Mouse (Mus musculus): Measurements from ENCODE around the gene Ackr2.

Gene Ackr2

DNA sequence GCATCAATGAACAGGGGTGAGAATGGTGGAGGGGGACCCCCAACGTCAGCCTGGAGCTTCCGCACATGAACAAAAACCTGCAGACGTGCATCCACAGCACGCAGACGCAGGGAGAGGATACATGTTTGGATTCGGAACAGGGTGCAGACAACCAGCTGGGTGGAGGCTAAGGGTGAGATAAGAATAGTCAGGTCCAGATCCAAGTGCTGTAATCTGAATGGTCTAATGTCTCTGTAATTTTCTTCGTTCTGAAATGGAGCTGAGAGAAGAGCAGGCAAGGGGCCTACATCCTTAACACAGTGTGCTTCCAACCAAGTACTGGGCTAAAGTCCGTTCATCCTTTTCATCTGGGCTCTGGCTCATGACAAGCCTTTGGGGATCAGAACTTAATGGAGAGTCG is 6.9 kb upstream of the Ackr2 start:
- no peak for DNase-seq (ENCODE audit: low read depth, low spot score)

GRCm38 (mm10) chr9:121892057-121892687 is 6.0 kb upstream of the Ackr2 start:
- no peak for DNase-seq (ENCODE audit: low read depth, low spot score)

- DNase-seq (ENCODE audit: low read depth, low spot score), result no peak
Measured at GRCm38 (mm10) chr9:121894447-121894846, 3.7 kb upstream of the Ackr2 start.

DNA sequence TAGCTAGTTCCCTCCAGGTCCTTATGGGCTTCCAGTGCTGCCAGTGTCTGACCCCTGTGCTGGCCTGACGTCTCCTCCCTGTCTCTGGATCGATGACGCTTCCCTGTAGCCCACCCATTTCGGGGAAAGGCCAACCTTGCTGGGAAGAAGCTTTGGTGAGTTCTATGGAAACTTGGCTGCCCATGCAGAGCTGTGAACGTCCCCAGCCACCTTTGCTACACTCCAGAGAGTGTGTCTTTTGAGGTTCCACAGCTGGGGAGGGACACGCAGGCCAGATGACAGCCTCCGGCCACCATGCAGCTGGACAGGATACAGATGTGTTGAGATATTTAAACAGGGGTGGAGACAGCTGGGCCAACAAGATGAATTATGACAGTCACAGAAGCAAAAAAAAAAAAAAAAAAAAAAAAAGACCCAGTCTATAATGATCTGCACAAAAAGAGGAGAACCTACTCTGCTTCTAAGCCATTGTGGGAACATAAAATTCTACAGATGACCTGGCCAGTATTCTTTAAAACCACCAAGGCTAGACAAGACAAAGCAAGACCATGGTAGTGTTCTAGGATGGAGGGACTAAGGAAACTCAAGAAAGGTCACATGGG is 2.7 kb upstream of the Ackr2 start:
- DNase-seq (ENCODE audit: low read depth, low spot score), result no peak

DNA sequence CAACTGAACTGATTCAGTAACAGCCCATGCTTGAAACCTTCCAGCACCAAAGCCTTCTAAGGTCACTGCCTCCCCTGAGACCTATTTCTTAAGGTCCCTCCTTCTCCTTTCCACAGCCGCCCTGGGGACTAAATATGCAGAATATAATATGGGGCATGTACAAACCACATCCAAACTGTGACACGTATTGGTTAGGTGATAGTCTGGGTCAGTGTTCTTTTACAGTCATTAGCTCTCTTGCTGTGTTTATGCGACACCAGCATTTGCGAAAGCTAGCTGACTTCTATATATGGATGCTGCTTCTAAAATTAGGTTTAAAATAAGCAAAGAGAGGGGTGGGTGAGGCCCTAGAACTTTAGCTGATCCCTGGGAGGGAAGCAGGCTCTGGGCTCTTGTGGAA is 1.3 kb upstream of the Ackr2 start:
- no peak for DNase-seq (ENCODE audit: low read depth, low spot score)

- no peak for DNase-seq (ENCODE audit: low read depth, low spot score)
Measured at GRCm38 (mm10) chr9:121899306-121899705, 1.2 kb downstream of the Ackr2 start.

DNA sequence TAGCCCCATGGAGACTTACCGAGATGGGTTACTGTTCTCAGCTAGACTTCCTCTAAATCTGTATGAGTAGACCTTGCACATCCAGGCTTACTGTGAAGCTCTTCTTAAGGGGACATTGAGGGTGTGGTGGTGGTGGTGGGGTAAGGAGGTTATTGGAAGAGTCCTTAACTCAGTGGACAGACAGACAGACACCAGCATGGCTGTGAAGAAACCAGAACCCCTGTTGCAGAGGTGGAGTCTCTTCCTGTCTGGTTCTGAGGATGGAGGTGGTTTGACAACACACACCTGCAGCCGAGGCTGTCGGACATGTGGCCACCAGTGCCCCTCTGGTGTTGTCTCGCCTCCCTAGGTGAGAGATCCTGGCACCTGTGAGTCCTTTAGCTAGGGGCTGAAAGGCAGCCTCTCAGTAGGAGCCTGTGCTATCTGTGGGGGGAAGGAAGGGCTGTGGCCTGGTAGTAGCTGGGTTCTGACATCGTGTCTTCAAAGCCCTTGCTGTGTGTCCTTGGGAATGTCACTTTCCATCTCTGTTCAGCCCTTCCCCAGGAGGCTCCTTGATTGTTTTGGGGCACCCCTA is 2.2 kb downstream of the Ackr2 start:
- no peak for DNase-seq (ENCODE audit: low read depth, low spot score)

GRCm38 (mm10) chr9:121901710-121902700 is 3.9 kb downstream of the Ackr2 start:
- no peak for DNase-seq (ENCODE audit: low read depth, low spot score)

DNA sequence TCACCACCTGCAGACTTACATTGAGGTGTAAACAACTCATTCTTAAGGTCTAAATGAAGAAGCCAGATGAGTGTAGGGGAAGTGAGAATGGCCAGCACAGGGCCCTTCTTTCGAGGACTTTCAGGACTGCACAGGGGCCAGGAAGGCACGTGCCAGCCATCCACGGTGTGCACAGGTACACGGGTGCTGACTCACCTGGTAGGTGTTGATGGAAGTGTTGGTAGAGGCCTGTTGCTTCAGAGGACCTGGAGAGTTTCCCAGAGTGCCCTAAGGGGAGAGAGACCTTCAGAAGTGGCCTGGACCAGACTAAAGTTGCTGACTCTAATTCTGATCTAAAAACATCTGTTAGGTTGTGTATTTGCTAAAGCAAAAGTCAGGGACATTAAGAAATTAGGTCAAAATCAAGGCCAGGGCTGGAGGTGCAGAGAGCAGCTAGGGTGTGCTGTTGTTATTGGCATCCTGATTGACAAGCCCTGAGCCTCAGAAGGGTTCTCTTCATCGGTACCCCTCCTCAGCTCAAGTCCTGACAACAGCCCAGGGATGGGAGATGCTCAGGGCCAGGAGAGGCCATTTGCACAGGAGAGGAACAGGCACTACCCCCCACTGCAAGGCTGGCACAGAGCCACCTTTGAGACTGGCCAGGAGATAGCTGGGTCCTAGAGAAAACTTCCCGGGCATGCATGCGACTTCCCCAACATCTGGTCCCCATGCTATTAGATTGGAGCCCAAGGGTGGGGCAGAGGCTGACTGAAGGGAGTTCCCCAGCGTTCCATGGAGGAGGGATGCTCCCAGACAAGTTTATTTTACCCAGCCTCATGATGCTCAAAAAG is 5.5 kb downstream of the Ackr2 start:
- DNase-seq (ENCODE audit: low read depth, low spot score), result no peak

DNA sequence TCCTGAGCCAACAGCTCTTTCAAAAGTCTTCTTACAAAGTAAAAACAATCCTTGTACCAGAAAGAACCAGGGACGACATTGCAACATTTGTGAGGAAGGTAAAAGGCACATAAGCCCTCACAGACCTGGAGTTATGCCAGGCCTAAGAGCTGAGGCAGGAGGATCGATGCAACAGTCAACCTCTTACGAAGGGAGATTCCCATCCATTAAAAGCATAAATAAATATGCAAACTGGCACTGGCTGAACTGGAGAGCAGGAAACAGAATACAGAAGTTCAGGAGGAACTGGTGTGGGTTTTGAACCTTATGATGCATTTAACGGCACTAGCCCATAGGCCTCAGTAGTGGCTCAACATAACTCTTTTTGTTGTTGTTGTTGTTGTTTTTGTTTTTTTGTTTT is 6.2 kb downstream of the Ackr2 start:
- DNase-seq (ENCODE audit: low read depth, low spot score), result no peak

DNA sequence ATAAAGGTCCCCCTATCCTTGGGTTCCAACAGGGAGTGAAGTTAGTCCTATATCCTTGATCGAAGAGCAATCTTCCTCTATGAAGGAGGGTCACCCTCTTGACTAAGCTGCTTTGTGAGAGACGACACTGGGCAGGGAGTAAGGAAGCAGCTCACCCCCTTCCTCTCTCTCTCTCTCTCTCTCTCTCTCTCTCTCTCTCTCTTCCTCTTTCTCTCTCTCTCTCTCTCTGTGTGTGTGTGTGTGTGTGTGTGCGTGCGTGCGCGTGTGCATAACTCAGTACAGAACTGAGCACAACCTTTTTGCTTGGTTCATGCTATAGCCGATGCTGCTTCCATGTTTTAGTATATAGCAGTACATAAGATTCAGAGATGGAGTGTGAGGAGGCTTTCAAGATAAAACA is 6.8 kb downstream of the Ackr2 start:
- no peak for DNase-seq (ENCODE audit: low read depth, low spot score)

GRCm38 (mm10) chr9:121905556-121906185 is 7.5 kb downstream of the Ackr2 start:
- DNase-seq (ENCODE audit: low read depth, low spot score), result no peak

GRCm38 (mm10) chr9:121906456-121906855 is 8.3 kb downstream of the Ackr2 start:
- no peak for DNase-seq (ENCODE audit: low read depth, low spot score)

DNA sequence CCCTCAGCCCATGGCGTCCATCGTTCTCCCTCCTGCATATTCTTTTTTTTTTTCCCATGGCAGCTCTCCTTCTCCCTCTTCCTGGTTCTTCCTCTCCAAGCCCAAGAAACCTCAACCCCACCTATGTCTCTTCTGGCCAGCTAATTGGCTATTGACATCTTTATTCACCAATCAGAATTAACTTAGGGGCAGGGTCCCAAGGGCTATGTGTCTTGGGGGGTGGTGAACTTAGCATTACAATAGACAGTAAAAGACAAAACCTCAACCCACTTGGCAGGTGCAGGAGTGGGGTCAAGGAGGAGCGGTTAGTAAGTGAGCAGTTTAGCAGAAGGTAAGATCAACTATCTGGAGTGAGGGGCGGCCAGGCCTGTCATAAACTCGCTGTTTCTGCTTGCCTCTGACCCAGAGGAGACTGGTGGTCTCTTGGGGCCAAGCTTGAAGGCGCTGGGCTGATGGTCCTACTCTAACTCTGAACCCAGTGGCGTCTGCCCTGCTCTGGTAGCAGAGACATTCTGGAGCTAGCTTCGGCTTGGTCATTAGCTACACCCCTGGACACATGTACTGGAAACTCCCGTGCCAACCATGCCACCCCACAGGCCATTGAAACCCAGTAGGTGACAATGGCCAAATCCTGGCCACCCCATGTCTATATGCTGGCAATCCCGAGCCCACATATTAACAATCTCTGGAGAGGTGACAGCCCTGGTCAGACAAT is 9.4 kb downstream of the Ackr2 start:
- no peak for DNase-seq (ENCODE audit: low read depth, low spot score)

DNA sequence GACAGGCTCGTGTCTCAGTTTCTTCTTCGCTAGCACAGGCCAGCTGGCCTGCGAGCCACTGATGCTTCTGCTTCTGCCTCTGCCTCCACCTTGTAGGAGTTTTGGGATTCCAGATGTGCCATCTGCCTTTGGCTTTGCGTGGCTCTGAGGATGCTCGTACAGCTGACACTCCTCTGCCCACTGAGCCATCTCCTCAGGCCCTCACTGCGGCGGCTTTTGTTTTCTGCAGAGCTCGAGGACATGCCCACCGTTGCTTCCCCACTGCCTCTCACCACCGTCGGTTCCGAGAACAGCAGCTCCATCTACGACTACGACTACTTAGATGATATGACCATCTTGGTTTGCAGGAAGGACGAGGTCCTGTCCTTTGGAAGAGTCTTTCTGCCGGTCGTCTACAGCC is 10.2 kb downstream of the Ackr2 start:
- DNase-seq (ENCODE audit: low read depth, low spot score), result no peak

GRCm38 (mm10) chr9:121909635-121910034 is 11.5 kb downstream of the Ackr2 start:
- no peak for DNase-seq (ENCODE audit: low read depth, low spot score)

- DNase-seq (ENCODE audit: low read depth, low spot score), result no peak
Measured at GRCm38 (mm10) chr9:121911196-121911595, 13.0 kb downstream of the Ackr2 start.

- no peak for DNase-seq (ENCODE audit: low read depth, low spot score)
Measured at GRCm38 (mm10) chr9:121912786-121913185, 14.6 kb downstream of the Ackr2 start.

DNA sequence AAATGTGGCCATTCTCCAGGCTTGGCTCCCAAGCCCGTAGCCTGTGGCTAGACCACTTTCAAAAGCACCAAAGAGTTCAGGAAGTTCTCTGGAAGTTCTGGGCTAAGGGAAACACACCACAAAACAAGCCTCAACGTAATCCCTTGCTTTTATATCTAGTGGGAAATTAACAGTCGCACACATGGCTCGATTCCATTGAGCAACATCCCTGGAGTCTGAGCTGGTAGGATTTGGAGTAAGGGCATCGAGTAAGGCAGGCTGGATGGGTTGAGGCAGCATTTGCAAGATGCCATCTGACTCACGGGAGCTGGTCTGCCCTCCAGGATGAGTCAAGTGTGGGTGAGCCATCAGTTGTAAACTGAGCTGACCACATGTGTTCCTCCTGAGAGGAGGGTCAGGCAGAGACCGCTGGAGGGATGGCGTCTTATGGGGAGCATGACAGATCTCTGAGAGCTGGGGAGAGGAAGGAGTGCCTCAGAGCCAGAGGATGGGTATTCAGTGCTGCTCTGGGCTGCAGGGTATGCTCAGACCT is 16.1 kb downstream of the Ackr2 start:
- DNase-seq (ENCODE audit: low read depth, low spot score), result no peak

GRCm38 (mm10) chr9:121915056-121915455 is 16.9 kb downstream of the Ackr2 start:
- no peak for DNase-seq (ENCODE audit: low read depth, low spot score)

Measured in WW6 (cell line).